8 mouse cellular contexts compared by ENCODE assay signal in the genomic region with DNA sequence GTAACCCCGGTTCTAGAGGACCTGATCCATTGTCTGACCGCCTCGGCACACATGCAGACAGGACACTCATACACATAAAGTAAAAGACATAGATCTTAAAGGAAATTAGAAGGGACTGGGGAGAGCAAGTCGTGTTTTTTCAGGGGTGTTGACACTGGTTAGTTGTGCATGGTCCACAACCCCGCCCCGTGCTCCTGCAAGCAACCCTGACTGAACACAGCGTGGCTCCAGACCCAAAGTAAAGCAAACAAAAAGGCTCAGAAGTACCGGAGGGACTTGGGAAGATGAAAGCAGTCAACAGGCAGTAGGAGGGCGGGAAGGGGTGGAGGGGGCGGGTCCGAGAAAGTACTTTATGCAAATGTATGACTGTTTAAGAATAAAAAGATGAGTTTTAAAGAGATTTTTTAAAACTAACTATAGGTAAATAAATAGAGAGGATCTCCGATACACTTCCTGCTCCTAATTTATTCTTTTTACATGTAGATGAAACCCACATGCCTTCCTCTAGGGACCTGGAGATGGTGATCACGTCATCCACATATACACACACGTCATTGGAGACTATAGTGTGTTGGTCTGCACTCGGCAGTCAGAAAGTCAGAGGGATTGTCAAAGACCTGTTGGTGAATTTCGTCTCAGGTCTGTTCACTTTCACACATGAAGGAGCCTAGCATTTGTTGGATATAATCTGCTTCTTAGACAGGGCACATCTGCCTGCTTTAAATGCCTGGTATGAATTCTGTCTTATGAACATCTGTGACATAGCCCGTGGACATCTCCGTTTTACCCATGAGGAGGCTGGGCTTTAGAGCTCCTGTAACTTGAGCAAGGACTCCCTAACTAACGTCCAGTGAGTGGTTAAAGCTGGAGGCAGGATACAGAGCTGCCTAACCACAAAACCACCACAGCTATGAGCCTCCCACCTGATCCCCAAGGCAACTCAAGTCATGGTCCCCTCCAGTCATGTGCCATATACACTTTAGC. TPM values are rescaled to one million over a fixed set of nuclear protein-coding genes. Genes with fewer than 3 reads are reported as not detected.
DNase-seq lines count a peak whose midpoint lies in the region; ATAC-seq and TF ChIP-seq lines count a peak whose summit lies in the region.

No protein-coding gene starts in this region.

- WGBS in midbrain, embryonic 10.5 days, result 29% methylated on average over 19 of the region's 19 CpGs
- 24% methylated on average over 19 of the region's 19 CpGs for WGBS in midbrain, postnatal 0 days
- 35% methylated on average over 19 of the region's 19 CpGs for WGBS in intestine, embryonic 15.5 days

- H3K4me1 ChIP-seq in midbrain, embryonic 10.5 days, result peaks cover 25% of the 10 kb centered on the region
- no peaks in the 10 kb centered on the region for H3K4me1 ChIP-seq in midbrain, postnatal 0 days (ENCODE audit: insufficient read depth, low read length)
- peaks cover 48% of the 10 kb centered on the region for H3K4me1 ChIP-seq in erythroblast, embryonic 14.5 days (ENCODE audit: control insufficient read depth)
- 0 out of 2 replicates have a peak, but pooled peaks cover 10% of the 10 kb centered on the region for H3K4me1 ChIP-seq in intestine, embryonic 15.5 days (replicated peaks)

- no peak for TF ChIP-seq CTCF in midbrain, postnatal 0 days (IDR thresholded peaks at IDR 0.05)

- H3K4me2 ChIP-seq in midbrain, postnatal 0 days (ENCODE audit: low read depth, low read length, poor library complexity, severe bottlenecking), result no peak overlapping the region
- H3K4me2 ChIP-seq in intestine, embryonic 15.5 days (replicated peaks), result peak overlapping the region; percentile 51

- ATAC-seq in midbrain, postnatal 0 days (ENCODE audit: low FRiP score), result no peak
- peak; percentile 57 for ATAC-seq in intestine, embryonic 15.5 days

- peak overlapping the region; percentile 77 for H3K27ac ChIP-seq in midbrain, embryonic 10.5 days (replicated peaks)
- H3K27ac ChIP-seq in midbrain, postnatal 0 days (ENCODE audit: low read depth, low read length), result no peak overlapping the region
- H3K27ac ChIP-seq in intestine, embryonic 15.5 days, result peak overlapping the region; percentile 62

- H3K9me3 ChIP-seq in midbrain, embryonic 10.5 days (replicated peaks), result no peaks in the 10 kb centered on the region
- H3K9me3 ChIP-seq in midbrain, postnatal 0 days (ENCODE audit: low read length), result no peaks in the 10 kb centered on the region
- no peaks in the 10 kb centered on the region for H3K9me3 ChIP-seq in erythroblast, embryonic 14.5 days (ENCODE audit: control insufficient read depth, low read length)
- H3K9me3 ChIP-seq in intestine, embryonic 15.5 days, result no peaks in the 10 kb centered on the region

- H3K4me3 ChIP-seq in midbrain, embryonic 10.5 days, result peak overlapping the region; percentile 36
- H3K4me3 ChIP-seq in midbrain, postnatal 0 days (ENCODE audit: low read depth, low read length), result no peak overlapping the region
- H3K4me3 ChIP-seq in erythroblast, embryonic 14.5 days (replicated peaks), result peak overlapping the region; percentile 68
- no peak overlapping the region for H3K4me3 ChIP-seq in intestine, embryonic 15.5 days (replicated peaks)

- H3K9ac ChIP-seq in midbrain, postnatal 0 days (replicated peaks; ENCODE audit: low read length, poor library complexity, severe bottlenecking), result no peak overlapping the region
- H3K9ac ChIP-seq in intestine, embryonic 15.5 days, result no peak overlapping the region

- peak; percentile 35 for DNase-seq in midbrain, embryonic 10.5 days (ENCODE audit: low spot score)
- DNase-seq in midbrain, postnatal 0 days (ENCODE audit: low spot score), result no peak
- peak; percentile 30 for DNase-seq in lung, postnatal 25 days (ENCODE audit: low spot score)
- DNase-seq in spleen, postnatal 36 days (ENCODE audit: low spot score in 2 of 2), result peak; percentile 14 to 29
- DNase-seq in cerebellum, adult 9-10 months, result no peak
- DNase-seq in frontal cortex, postnatal 10 days (ENCODE audit: low spot score in 2 of 2), result no peak

- H3K36me3 ChIP-seq in midbrain, embryonic 10.5 days, result no peaks in the 10 kb centered on the region
- no peaks in the 10 kb centered on the region for H3K36me3 ChIP-seq in midbrain, postnatal 0 days (ENCODE audit: insufficient read depth, low read length)
- H3K36me3 ChIP-seq in erythroblast, embryonic 14.5 days (ENCODE audit: control insufficient read depth), result no peaks in the 10 kb centered on the region
- H3K36me3 ChIP-seq in intestine, embryonic 15.5 days, result no peaks in the 10 kb centered on the region

- no peaks in the 10 kb centered on the region for H3K27me3 ChIP-seq in midbrain, embryonic 10.5 days (ENCODE audit: low read depth, poor library complexity, severe bottlenecking)
- no peaks in the 10 kb centered on the region for H3K27me3 ChIP-seq in midbrain, postnatal 0 days (ENCODE audit: insufficient read depth, low read length)
- no peaks in the 10 kb centered on the region for H3K27me3 ChIP-seq in erythroblast, embryonic 14.5 days (ENCODE audit: control insufficient read depth)
- no peaks in the 10 kb centered on the region for H3K27me3 ChIP-seq in intestine, embryonic 15.5 days (replicated peaks)

RNA-seq across cellular contexts. Expression of a gene that starts 11.4 kb away (rescaled TPM):
- 5.3 and 5.7 TPM in 2 replicates for polyA plus RNA-seq in midbrain, embryonic 10.5 days (2016; fragmentation: Nextera tagmentation; extraction: Ambion mirVana)
- 13.5 and 13.7 TPM in 2 replicates for total RNA-seq in midbrain, postnatal 0 days (2014; rRNA removed)
- 24.0 and 25.4 TPM in 2 replicates for polyA plus RNA-seq in midbrain, postnatal 0 days (2015; fragmentation: Nextera tagmentation; extraction: Ambion mirVana)
- 0.13 and 0.27 TPM in 2 replicates for polyA plus RNA-seq in erythroblast, embryonic 14.5 days (2012)
- 52.1 and 57.2 TPM in 2 replicates for polyA plus RNA-seq in intestine, embryonic 15.5 days (2015; fragmentation: Nextera tagmentation; extraction: Ambion mirVana)

RNA-seq across cellular contexts. Expression of a gene that starts 38.8 kb away (rescaled TPM):
- polyA plus RNA-seq in midbrain, embryonic 10.5 days (2016; fragmentation: Nextera tagmentation; extraction: Ambion mirVana), result 70.4 and 90.6 TPM in 2 replicates
- 162 and 193 TPM in 2 replicates for total RNA-seq in midbrain, postnatal 0 days (2014; rRNA removed)
- 131 TPM in 2 replicates for polyA plus RNA-seq in midbrain, postnatal 0 days (2015; fragmentation: Nextera tagmentation; extraction: Ambion mirVana)
- 0.06 and 0.08 TPM in 2 replicates for polyA plus RNA-seq in erythroblast, embryonic 14.5 days (2012)
- polyA plus RNA-seq in intestine, embryonic 15.5 days (2015; fragmentation: Nextera tagmentation; extraction: Ambion mirVana), result 32.7 and 33.0 TPM in 2 replicates

RNA-seq across cellular contexts. Expression of a gene that starts 53.1 kb away (rescaled TPM):
- 262 and 299 TPM in 2 replicates for polyA plus RNA-seq in midbrain, embryonic 10.5 days (2016; fragmentation: Nextera tagmentation; extraction: Ambion mirVana)
- 90.2 and 101 TPM in 2 replicates for total RNA-seq in midbrain, postnatal 0 days (2014; rRNA removed)
- 157 and 162 TPM in 2 replicates for polyA plus RNA-seq in midbrain, postnatal 0 days (2015; fragmentation: Nextera tagmentation; extraction: Ambion mirVana)
- 1.3 and 1.4 TPM in 2 replicates for polyA plus RNA-seq in erythroblast, embryonic 14.5 days (2012)
- 155 and 161 TPM in 2 replicates for polyA plus RNA-seq in intestine, embryonic 15.5 days (2015; fragmentation: Nextera tagmentation; extraction: Ambion mirVana)

Comparison
In these comparisons a context has a peak if more than half of its experiments do, and no peak if none do; other contexts are left out.
1. DNase-seq: peak in midbrain, embryonic 10.5 days (single experiment), lung, postnatal 25 days (single experiment) and spleen, postnatal 36 days (2 of 2); none in midbrain, postnatal 0 days (single experiment), cerebellum, adult 9-10 months (single experiment) and frontal cortex, postnatal 10 days (0 of 2).
2. H3K4me3 ChIP-seq: peak in midbrain, embryonic 10.5 days (single experiment) and erythroblast, embryonic 14.5 days (single experiment); none in midbrain, postnatal 0 days (single experiment) and intestine, embryonic 15.5 days (single experiment).
3. RNA of a gene that starts 38.8 kb away (polyA plus RNA-seq): 131 TPM in midbrain, postnatal 0 days, 70.4 to 90.6 TPM in midbrain, embryonic 10.5 days and 32.7 to 33.0 TPM in intestine, embryonic 15.5 days; 0.06 to 0.08 TPM in erythroblast, embryonic 14.5 days; every median in the first group is over 10 times any median in the second.
4. RNA of a gene that starts 53.1 kb away (polyA plus RNA-seq): 262 to 299 TPM in midbrain, embryonic 10.5 days, 155 to 161 TPM in intestine, embryonic 15.5 days and 157 to 162 TPM in midbrain, postnatal 0 days; 1.3 to 1.4 TPM in erythroblast, embryonic 14.5 days; every median in the first group is over 10 times any median in the second.